Mouse (Mus musculus) ES-E14 (cell line): ENCODE measurements around the gene Olfr194. TPM values are rescaled to one million over a fixed set of nuclear protein-coding genes. Genes with fewer than 3 reads are reported as not detected.

Experiments used
- DNase-seq: peaks from one replicate; pipeline ENCODE4 v3.0.0-alpha.2; 2013; ENCODE audit warnings: low read depth, low spot score
- H3K27ac ChIP-seq: 2 replicates; pipeline ENCODE4 v1.5.1; 2012; ENCODE audit warnings: low read depth, mild to moderate bottlenecking, low read length, moderate library complexity, mixed read lengths; ENCODE audit not compliant: poor library complexity, insufficient read depth, severe bottlenecking
- H3K36me3 ChIP-seq: 2 replicates; pipeline ENCODE4 v1.6.1; 2012; ENCODE audit warnings: mild to moderate bottlenecking, low read length, moderate library complexity, mixed read lengths; ENCODE audit not compliant: control insufficient read depth, poor library complexity, insufficient read depth, severe bottlenecking
- H3K4me1 ChIP-seq, 2 experiments: fragments of 150-350 bp in 1 of 2; sonication (generic) in 1 of 2; 2 replicates each; pipeline ENCODE4 v1.6.1; 2012; ENCODE audit warnings: low read length in 2 of 2, mild to moderate bottlenecking in 1 of 2, mixed read lengths in 1 of 2; ENCODE audit not compliant: control insufficient read depth in 2 of 2, insufficient read depth in 2 of 2, poor library complexity in 1 of 2
- H3K4me3 ChIP-seq, 2 experiments: fragments of 150-350 bp in 1 of 2; sonication (generic) in 1 of 2; 2 replicates each; pipeline ENCODE4 v1.5.1; 2012; ENCODE audit warnings: low read length in 2 of 2, low read depth in 1 of 2, mild to moderate bottlenecking in 1 of 2, mixed read lengths in 1 of 2; ENCODE audit not compliant: insufficient read depth in 1 of 2, poor library complexity in 1 of 2, severe bottlenecking in 1 of 2
- H3K9ac ChIP-seq: 2 replicates; pipeline ENCODE4 v1.6.1; 2012; ENCODE audit warnings: low read depth, mild to moderate bottlenecking, low read length, mixed read lengths; ENCODE audit not compliant: poor library complexity, insufficient read depth, severe bottlenecking
- H3K9me3 ChIP-seq: fragments of 150-350 bp; sonication (generic); 2 replicates; pipeline ENCODE4 v1.6.1; 2012; ENCODE audit warnings: low read depth, mild to moderate bottlenecking, low read length; ENCODE audit not compliant: control insufficient read depth, insufficient read depth
- CHD2 ChIP-seq: IDR thresholded peaks from 2 replicates; pipeline ENCODE4 v1.6.1; 2014; ENCODE audit warnings: mild to moderate bottlenecking, low read depth, low read length, inconsistent platforms
- HCFC1 ChIP-seq: IDR thresholded peaks from 2 replicates; pipeline ENCODE4 v1.6.1; 2012; ENCODE audit warnings: low read length, inconsistent platforms, borderline replicate concordance; ENCODE audit not compliant: insufficient read depth
- MAFK ChIP-seq: IDR thresholded peaks from 2 replicates; pipeline ENCODE4 v1.6.1; 2014; ENCODE audit warnings: mild to moderate bottlenecking, low read depth, low read length, inconsistent platforms; ENCODE audit not compliant: insufficient read depth
- ZC3H11A ChIP-seq: IDR thresholded peaks from 2 replicates; pipeline ENCODE4 v1.6.1; 2012; ENCODE audit warnings: low read depth, mild to moderate bottlenecking, inconsistent platforms, low read length, borderline replicate concordance
- ZNF384 ChIP-seq: IDR thresholded peaks from 2 replicates; pipeline ENCODE4 v1.6.1; 2012; ENCODE audit warnings: low read depth, low read length, inconsistent platforms
- in situ Hi-C, 2 experiments: fragments of 600-800 bp; cut with MboI; formaldehyde crosslinking; loops; one replicate each; pipeline ENCODE4 v1.15.1; 2025; ENCODE audit warnings: low sequenced_read_pairs in 2 of 2, inconsistent platforms in 1 of 2; ENCODE audit not compliant: unreplicated experiment in 2 of 2
- total RNA-seq: library from RNA; depleted of rRNA; stranded (reverse); fragments of 300-350 nt; gene quantifications from 2 replicates; pipeline ENCODE4 v1.2.3, GENCODE M21; 2012; rRNA removed

Gene Olfr194
- not detected in 2 replicates for total RNA-seq

DNA sequence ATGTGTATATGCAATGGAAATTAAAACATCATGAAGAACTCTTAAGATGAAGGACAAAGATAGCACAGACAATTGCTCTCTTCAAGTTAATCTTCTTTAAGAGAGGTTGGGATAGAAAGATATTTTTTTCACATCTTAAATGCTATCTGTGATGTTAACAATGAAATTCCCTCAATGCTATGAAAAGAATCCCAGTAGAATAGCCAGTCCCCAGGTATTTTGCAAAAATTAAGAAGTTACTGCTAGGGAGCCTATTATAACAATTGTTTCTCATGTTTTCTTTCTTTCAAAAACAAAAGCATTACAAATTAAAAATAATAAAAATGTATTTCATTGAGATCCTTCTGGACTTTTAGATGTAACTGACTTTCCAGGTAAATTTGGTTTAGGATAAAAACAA is at the start of gene Olfr194:
Olfr194 (minus strand) TSS at position 101 of the 400 bp plus-strand sequence.
- in situ Hi-C loops, result no loop called here
- TF ChIP-seq HCFC1 (no peak), ZC3H11A (no peak), MAFK (no peak), ZNF384 (no peak), CHD2 (no peak)
- Histone ChIP-seq H3K4me3 (no peak within 1 kb of the TSS), H3K9ac (no peak within 1 kb of the TSS), H3K9me3 (no peaks in the 10 kb centered on the region), H3K27ac (no peak within 1 kb of the TSS), H3K36me3 (no peaks in the 10 kb centered on the region), H3K4me1 (no peaks in the 10 kb centered on the region)
- DNase-seq, result no peak

DNA sequence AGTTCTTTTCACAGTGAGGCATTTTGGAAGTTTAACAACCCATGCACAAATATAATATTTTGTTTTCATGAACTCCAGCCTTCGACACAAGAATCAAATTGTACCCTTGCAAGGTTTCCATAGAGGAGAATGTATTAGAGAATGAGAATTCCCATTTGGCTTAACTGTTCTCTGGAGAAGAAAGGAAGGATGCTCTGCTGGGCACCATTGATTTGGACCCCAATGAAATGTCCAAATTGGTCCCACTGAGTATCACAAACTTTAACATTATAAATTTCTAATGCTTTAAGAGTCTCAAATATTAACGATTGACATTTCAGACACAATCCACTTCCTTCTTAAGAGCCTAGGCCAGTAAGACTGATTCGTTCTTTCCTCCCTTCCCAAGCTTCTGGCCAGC is 49.5 kb upstream of the Olfr194 start, which contains the start of gene Olfr196:
Olfr196 (minus strand) TSS at position 101 of the 400 bp plus-strand sequence.
- no peak within 1 kb of the TSS for H3K4me3 ChIP-seq
- no peak within 1 kb of the TSS for H3K27ac ChIP-seq
- no peaks in the 10 kb centered on the region for H3K36me3 ChIP-seq
- H3K9me3 ChIP-seq, result no peaks in the 10 kb centered on the region
- H3K9ac ChIP-seq, result no peak within 1 kb of the TSS
- in situ Hi-C loops, result no loop called here
- H3K4me1 ChIP-seq, result no peaks in the 10 kb centered on the region
- DNase-seq, result no peak
- TF ChIP-seq CHD2, result no peak
- no peak for TF ChIP-seq ZC3H11A
- TF ChIP-seq MAFK, result no peak
- TF ChIP-seq HCFC1, result no peak
- TF ChIP-seq ZNF384, result no peak

DNA sequence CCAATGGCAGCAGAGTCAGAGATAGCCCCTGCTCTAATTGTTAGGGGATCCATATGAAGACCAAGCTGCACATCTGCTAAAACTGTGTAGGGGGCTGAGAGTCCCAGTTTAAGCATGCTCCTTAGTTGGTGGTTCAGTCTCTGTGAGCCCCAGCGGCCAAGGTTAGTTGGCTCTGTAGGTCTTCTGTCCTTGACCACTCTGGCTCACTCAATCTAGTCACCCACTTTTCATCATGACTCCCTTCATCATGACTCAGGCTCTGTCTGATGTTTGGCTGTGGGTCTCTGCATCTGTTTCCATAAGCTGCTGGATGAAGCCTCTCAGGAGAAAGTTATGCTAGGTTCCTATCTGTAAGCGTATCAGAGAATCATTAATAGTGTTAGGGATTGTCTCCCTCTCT is 31.1 kb upstream of the Olfr194 start:
- H3K9me3 ChIP-seq, result no peaks in the 10 kb centered on the region
- in situ Hi-C loops, result no loop called here
- H3K4me3 ChIP-seq, result no peak overlapping the region
- no peak for TF ChIP-seq ZC3H11A
- no peak for TF ChIP-seq ZNF384
- TF ChIP-seq HCFC1, result no peak
- no peak for TF ChIP-seq CHD2
- TF ChIP-seq MAFK, result no peak
- no peak overlapping the region for H3K27ac ChIP-seq
- no peak for DNase-seq
- no peaks in the 10 kb centered on the region for H3K36me3 ChIP-seq
- no peak overlapping the region for H3K9ac ChIP-seq
- no peaks in the 10 kb centered on the region for H3K4me1 ChIP-seq

DNA sequence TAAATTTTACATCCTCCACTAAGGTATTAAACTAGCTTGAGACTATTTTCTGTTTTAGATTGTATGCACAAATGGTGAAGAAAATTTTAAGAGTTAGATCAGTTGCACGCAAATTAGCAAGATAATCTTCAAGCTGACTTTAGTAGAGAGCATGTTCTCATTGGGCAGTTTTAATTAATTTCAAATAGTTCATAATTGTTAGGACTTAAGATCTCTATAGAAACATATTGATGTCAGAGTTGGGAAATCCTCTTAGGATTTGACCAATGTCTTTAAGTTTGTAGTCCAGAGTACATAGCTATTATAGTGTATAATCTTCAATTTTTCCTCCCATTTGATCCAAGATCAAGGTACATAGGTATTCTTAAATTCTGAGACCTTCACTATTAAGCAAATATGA is 25.9 kb upstream of the Olfr194 start, which contains the start of gene Olfr195:
Olfr195 (plus strand) TSS at position 301 of the 400 bp plus-strand sequence.
- in situ Hi-C loops, result no loop called here
- Histone ChIP-seq H3K4me3 (no peak within 1 kb of the TSS), H3K27ac (no peak within 1 kb of the TSS), H3K36me3 (no peaks in the 10 kb centered on the region), H3K4me1 (no peaks in the 10 kb centered on the region), H3K9ac (no peak within 1 kb of the TSS), H3K9me3 (no peaks in the 10 kb centered on the region)
- TF ChIP-seq CHD2, result no peak
- TF ChIP-seq ZC3H11A, result no peak
- TF ChIP-seq HCFC1, result no peak
- TF ChIP-seq ZNF384, result no peak
- TF ChIP-seq MAFK, result no peak
- DNase-seq, result no peak

DNA sequence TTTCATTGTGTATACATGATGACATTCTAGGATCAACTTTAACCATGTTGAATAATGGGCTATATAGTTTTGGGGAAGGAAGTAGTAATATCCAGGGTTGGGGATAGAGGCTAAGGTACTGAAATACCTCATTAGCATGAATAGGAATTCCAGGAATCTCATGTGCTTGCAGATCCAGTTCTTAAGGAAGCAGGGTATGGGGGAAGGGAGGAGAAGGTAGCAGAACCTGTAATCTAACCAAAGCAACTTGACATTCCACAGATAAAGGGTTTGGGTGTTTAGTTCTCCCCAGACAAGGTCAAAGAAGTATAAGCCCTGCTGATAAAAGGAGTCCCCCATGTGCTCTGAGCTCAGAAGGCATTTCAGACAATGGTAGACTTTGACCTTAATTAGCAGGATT is 20.2 kb upstream of the Olfr194 start:
- H3K9me3 ChIP-seq, result no peaks in the 10 kb centered on the region
- H3K36me3 ChIP-seq, result no peaks in the 10 kb centered on the region
- H3K9ac ChIP-seq, result no peak overlapping the region
- H3K4me1 ChIP-seq, result no peaks in the 10 kb centered on the region
- in situ Hi-C loops, result no loop called here
- TF ChIP-seq HCFC1, result no peak
- TF ChIP-seq CHD2, result no peak
- no peak overlapping the region for H3K4me3 ChIP-seq
- no peak overlapping the region for H3K27ac ChIP-seq
- no peak for DNase-seq
